Mouse (Mus musculus) embryonic facial prominence, embryonic 11.5 days (tissue): ENCODE measurements at regions not wholly inside any gene's neighbourhood (a gene's known extent, or its start where the extent isn't known, plus 50 kb on each side); places are given as distances from the start of the nearest gene placed in this dataset.

ENCODE experiments used
- ATAC-seq: fragments of 200-750 bp; cut with Nextera tagmentation; replicated peaks from 2 replicates; pipeline ENCODE4 v1.8.0; 2017; ENCODE audit warnings: low read depth; ENCODE audit not compliant: insufficient number of reproducible peaks, low FRiP score, low TSS enrichment
- DNase-seq: peaks from one replicate; pipeline ENCODE4 v3.0.0-alpha.2; 2015; ENCODE audit warnings: low spot score
- H3K27ac ChIP-seq: fragments of 300-500 bp; sonication (generic); replicated peaks from 2 replicates; pipeline ENCODE4 v1.5.1; 2014; ENCODE audit warnings: mild to moderate bottlenecking, low read depth, low read length, control low read depth
- H3K27me3 ChIP-seq: fragments of 300-500 bp; sonication (generic); 2 replicates; pipeline ENCODE4 v1.6.1; 2014; ENCODE audit warnings: mild to moderate bottlenecking, low read length, moderate library complexity, mixed read lengths; ENCODE audit not compliant: control insufficient read depth, insufficient read depth
- H3K36me3 ChIP-seq: fragments of 300-500 bp; sonication (generic); replicated peaks from 2 replicates; pipeline ENCODE4 v1.6.1; 2014; ENCODE audit warnings: low read depth, mild to moderate bottlenecking, low read length, moderate library complexity, mixed read lengths; ENCODE audit not compliant: control insufficient read depth, insufficient read depth
- H3K4me1 ChIP-seq: fragments of 300-500 bp; sonication (generic); 2 replicates; pipeline ENCODE4 v1.6.1; 2014; ENCODE audit warnings: low read length, mixed read lengths; ENCODE audit not compliant: control insufficient read depth, insufficient read depth
- H3K4me2 ChIP-seq: fragments of 300-500 bp; sonication (generic); 2 replicates; pipeline ENCODE4 v1.6.1; 2014; ENCODE audit warnings: low read depth, mild to moderate bottlenecking, control low read depth, low read length, moderate library complexity
- H3K4me3 ChIP-seq: fragments of 300-500 bp; sonication (generic); 2 replicates; pipeline ENCODE4 v1.5.1; 2014; ENCODE audit warnings: low read depth, low read length, control low read depth
- H3K9ac ChIP-seq: fragments of 300-500 bp; sonication (generic); replicated peaks from 2 replicates; pipeline ENCODE4 v1.6.1; 2014; ENCODE audit warnings: mild to moderate bottlenecking, control low read depth, low read length
- H3K9me3 ChIP-seq: fragments of 300-500 bp; sonication (generic); replicated peaks from 2 replicates; pipeline ENCODE4 v1.6.1; 2016; ENCODE audit warnings: mild to moderate bottlenecking, low read length, inconsistent platforms, mixed read lengths; ENCODE audit not compliant: control insufficient read depth
- WGBS: fragments of 180-500 bp; shearing (Covaris S2); extraction: QIAGEN DNeasy Blood & Tissue Kit; methylation state at CpG from one replicate; pipeline ENCODE4 v1.1.7; 2014; 5-methylcytosine and 5-hydroxymethylcytosine counted together

- H3K36me3 ChIP-seq = no peaks in the 10 kb centered on the region
Measured at GRCm38 (mm10) chr3:52754401-52754800, 262.6 kb downstream of the Cog6 start.

GRCm38 (mm10) chr3:52746917-52747316 lies 270.1 kb downstream of the Cog6 start:
- Histone ChIP-seq H3K36me3 (no peaks in the 10 kb centered on the region), H3K27me3 (no peaks in the 10 kb centered on the region), H3K9ac (no peak overlapping the region), H3K4me1 (no peaks in the 10 kb centered on the region), H3K9me3 (no peaks in the 10 kb centered on the region), H3K27ac (no peak overlapping the region), H3K4me3 (no peak overlapping the region), H3K4me2 (no peak overlapping the region)
- no peak for ATAC-seq
- 57% methylated on average over 3 of the region's 3 CpGs for WGBS
- no peak for DNase-seq

More at GRCm38 (mm10) chr3:52754401-52754800, 262.6 kb downstream of the Cog6 start:
- DNase-seq (no peak), ATAC-seq (no peak)
- no peak overlapping the region for H3K27ac ChIP-seq
- no peaks in the 10 kb centered on the region for H3K27me3 ChIP-seq
- no peak overlapping the region for H3K4me3 ChIP-seq
- H3K4me1 ChIP-seq = no peaks in the 10 kb centered on the region
- H3K9me3 ChIP-seq = no peaks in the 10 kb centered on the region
- WGBS = 45% methylated on average over 4 of the region's 4 CpGs
- no peak overlapping the region for H3K4me2 ChIP-seq
- no peak overlapping the region for H3K9ac ChIP-seq

GRCm38 (mm10) chr3:52744334-52744733 lies 272.7 kb downstream of the Cog6 start:
- DNase-seq = no peak
- no peak overlapping the region for H3K27ac ChIP-seq
- no peak overlapping the region for H3K4me3 ChIP-seq
- no peak overlapping the region for H3K4me2 ChIP-seq
- H3K4me1 ChIP-seq = no peaks in the 10 kb centered on the region
- no peaks in the 10 kb centered on the region for H3K27me3 ChIP-seq
- no peaks in the 10 kb centered on the region for H3K36me3 ChIP-seq
- H3K9ac ChIP-seq = no peak overlapping the region
- H3K9me3 ChIP-seq = no peaks in the 10 kb centered on the region
- no peak for ATAC-seq
- 80% methylated on average over 8 of the region's 8 CpGs for WGBS

DNA sequence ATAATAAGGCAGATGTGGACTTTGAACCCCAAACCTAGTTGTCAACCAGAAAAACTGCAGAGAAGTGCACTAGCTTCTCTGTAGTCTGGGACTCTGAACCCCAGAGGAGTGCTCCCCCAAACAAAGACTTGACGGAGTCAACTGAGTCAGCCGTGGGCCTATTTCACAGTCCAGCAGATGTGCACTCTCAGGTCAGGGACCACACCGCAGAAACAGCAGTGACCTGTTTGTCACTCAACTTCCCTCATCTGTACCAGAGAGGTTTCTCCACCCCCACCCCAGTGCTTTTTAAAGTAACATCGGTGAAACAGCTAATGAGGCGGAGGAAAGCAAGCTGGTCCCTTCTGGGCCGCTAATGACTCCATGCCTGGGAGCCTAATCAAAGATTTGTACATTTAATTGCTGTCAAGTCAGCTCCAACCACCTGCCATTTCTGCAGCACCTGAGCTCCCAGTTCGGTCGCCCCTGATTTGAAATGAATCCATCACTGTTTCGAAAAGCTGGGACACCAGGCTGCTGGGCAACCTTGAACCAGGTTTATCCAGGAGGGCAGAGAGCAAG lies 276.5 kb downstream of the Cog6 start:
- DNase-seq (no peak), ATAC-seq (no peak)
- WGBS = 71% methylated on average over 9 of the region's 9 CpGs
- no peaks in the 10 kb centered on the region for H3K36me3 ChIP-seq
- H3K4me2 ChIP-seq = no peak overlapping the region
- H3K4me3 ChIP-seq = no peak overlapping the region
- no peaks in the 10 kb centered on the region for H3K9me3 ChIP-seq
- H3K9ac ChIP-seq = no peak overlapping the region
- H3K27ac ChIP-seq = no peak overlapping the region
- H3K4me1 ChIP-seq = no peaks in the 10 kb centered on the region
- H3K27me3 ChIP-seq = no peaks in the 10 kb centered on the region

DNA sequence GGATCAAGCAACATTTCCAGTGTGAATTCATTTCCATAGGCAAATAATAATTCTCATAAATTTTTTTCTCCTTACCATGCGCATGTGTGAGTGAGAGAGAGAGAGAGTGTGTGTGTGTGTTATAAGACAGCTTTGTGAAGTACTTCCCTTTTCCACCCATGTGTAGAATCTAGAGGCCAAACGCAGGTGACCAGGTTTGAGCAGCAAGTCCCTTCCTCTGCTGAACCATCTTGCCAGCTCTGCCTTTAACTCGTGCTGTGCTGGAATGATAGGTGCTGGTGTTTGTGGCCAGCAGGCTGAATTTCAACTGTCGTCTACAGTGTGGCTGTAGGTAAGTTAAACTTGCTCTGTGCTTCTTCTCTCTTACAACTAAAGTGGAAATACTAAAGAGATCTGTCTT lies 277.5 kb downstream of the Cog6 start:
- Histone ChIP-seq H3K27ac (no peak overlapping the region), H3K4me2 (no peak overlapping the region), H3K36me3 (no peaks in the 10 kb centered on the region), H3K9ac (no peak overlapping the region), H3K27me3 (no peaks in the 10 kb centered on the region), H3K4me1 (no peaks in the 10 kb centered on the region), H3K9me3 (no peaks in the 10 kb centered on the region), H3K4me3 (no peak overlapping the region)
- WGBS = 73% methylated on average over 4 of the region's 4 CpGs
- DNase-seq (no peak), ATAC-seq (no peak)

DNA sequence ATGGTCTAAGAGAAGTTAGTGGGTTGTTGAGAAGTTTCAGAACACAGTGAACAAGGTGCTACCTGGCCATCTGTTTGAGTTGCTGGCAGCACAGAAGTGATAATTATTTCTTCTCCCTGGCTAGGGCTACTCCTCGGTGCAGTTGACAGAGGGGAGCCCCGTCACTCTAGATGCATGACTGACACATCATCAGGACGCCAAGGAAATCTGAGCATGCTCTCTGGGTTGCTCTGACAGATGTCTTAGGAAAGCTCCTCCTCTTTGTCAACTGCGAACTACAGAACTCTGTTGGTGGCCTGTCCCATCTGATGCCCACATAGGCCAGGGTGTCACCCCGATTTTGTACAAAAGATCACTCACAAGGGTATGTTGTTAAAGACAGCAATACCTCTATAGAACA lies 278.7 kb downstream of the Cog6 start:
- no peaks in the 10 kb centered on the region for H3K27me3 ChIP-seq
- no peak overlapping the region for H3K27ac ChIP-seq
- ATAC-seq (no peak), DNase-seq (no peak)
- H3K4me2 ChIP-seq = no peak overlapping the region
- WGBS = 58% methylated on average over 5 of the region's 5 CpGs
- no peak overlapping the region for H3K9ac ChIP-seq
- H3K36me3 ChIP-seq = no peaks in the 10 kb centered on the region
- no peak overlapping the region for H3K4me3 ChIP-seq
- H3K9me3 ChIP-seq = no peaks in the 10 kb centered on the region
- H3K4me1 ChIP-seq = no peaks in the 10 kb centered on the region

- Histone ChIP-seq H3K27ac (no peak overlapping the region), H3K4me2 (no peak overlapping the region), H3K36me3 (no peaks in the 10 kb centered on the region), H3K9me3 (no peaks in the 10 kb centered on the region), H3K4me3 (no peak overlapping the region), H3K9ac (no peak overlapping the region), H3K4me1 (peaks cover 3% of the 10 kb centered on the region; the same call in 1 of the 2 replicates), H3K27me3 (no peaks in the 10 kb centered on the region)
- 95% methylated on average over 7 of the region's 7 CpGs for WGBS
- no peak for ATAC-seq
- no peak for DNase-seq
Measured at GRCm38 (mm10) chr3:52735939-52736338, 281.1 kb downstream of the Cog6 start.

DNA sequence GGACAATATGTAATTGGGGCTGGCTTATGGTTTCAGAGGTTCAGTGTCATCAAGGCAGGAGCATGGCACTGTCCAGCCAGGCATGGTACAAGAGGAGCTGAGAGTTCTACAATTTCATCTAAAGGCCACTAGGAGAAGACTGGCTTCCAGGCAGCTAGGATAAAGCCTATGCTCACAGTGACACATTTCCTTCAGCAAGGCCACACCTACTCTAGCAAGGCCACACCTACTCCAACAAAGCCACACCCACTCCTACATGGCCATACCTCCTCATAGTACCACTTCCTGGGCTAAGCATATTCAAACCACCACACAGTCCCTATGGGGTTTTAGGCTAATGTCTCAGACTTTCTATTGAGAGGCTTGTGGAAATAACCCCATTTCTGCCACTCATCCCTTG lies 285.1 kb downstream of the Cog6 start:
- Histone ChIP-seq H3K9me3 (no peaks in the 10 kb centered on the region), H3K4me3 (no peak overlapping the region), H3K27ac (no peak overlapping the region), H3K4me2 (no peak overlapping the region), H3K9ac (no peak overlapping the region), H3K36me3 (no peaks in the 10 kb centered on the region), H3K27me3 (no peaks in the 10 kb centered on the region), H3K4me1 (peaks cover 3% of the 10 kb centered on the region; the same call in 1 of the 2 replicates)
- DNase-seq = no peak
- no peak for ATAC-seq
